Mouse (Mus musculus) neutrophil, adult 5-6 weeks (primary cell): ENCODE results near the gene Tcaim. TPM values are rescaled to one million over a fixed set of nuclear protein-coding genes. Genes with fewer than 3 reads are reported as not detected.

Experiments
- ATAC-seq: fragments of 151-379, 151-347 bp; 2 replicates; pipeline ENCODE4 v1.8.0; 2017; ENCODE audit warnings: mild to moderate bottlenecking, moderate TSS enrichment; ENCODE audit not compliant: insufficient number of reproducible peaks, poor library complexity, low FRiP score, severe bottlenecking; ENCODE audit errors: extremely low read depth
- total RNA-seq: library from RNA; stranded (forward); fragments of 200-1000 nt; gene quantifications from 2 replicates; pipeline ENCODE4 v1.2.3, GENCODE M21; 2017

Gene Tcaim
- 16.3 and 20.8 TPM in 2 replicates for total RNA-seq

DNA sequence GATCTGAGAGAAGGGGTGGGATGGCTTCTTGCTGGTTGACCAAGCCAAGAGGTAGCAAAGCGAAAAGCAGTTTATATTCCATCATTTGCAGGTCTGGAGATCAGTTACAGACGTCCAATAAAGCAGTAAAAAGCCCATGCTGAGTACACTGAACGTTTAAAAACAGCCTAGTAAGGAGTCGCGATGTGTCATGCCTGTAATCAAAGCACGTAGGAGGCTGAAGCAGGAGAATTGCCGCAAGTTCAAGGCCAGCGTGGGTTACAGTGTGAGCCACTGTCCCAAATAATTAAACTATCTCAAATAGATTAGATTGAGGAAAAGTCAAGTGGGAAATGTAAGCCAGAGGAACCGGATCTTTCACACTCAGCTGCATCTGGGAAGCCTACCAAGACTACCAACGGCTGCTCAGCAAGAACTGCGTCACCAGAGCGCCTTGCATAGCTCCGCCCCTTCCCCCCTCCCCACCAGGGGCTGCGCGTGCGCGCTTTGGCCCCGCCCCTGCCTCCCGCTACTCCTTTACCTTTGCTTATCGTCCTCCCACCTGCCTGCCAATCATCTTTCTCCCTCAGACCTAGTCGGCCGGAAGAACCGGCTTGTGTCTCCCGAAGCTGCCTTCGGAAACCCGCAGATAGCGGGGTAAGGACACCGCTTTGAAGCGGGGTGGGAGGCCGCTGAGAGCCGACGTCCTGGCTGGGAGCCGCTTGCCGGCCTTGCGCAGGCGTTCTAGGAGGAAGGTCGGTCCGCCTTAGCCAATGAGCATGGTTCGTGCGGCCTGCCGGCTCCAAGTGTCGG, at the start of gene Tcaim:
Tcaim (plus strand) TSS at position 487 of the 792 bp plus-strand sequence.
- ATAC-seq: peak; percentile 90

DNA sequence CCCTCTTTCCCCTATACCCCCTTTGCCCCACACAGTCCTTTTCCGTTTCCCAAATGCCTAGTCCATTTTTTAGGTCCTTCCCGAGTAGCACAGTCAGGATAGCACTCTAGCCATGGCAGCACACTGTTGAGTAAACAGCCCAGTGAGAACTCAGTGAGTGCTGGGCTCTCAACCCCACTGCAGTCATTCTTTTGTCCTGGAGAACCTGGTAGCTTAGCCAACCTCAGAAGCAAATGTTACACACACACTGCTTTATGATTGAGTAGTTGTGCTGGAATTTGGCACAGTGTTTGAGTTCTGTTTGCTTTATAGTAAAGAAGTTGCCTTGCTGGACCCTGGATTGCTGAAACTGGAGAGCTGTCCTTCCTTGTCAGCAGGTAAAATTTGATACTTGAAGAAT, 47.7 kb upstream of the Tcaim start:
- no peak for ATAC-seq

DNA sequence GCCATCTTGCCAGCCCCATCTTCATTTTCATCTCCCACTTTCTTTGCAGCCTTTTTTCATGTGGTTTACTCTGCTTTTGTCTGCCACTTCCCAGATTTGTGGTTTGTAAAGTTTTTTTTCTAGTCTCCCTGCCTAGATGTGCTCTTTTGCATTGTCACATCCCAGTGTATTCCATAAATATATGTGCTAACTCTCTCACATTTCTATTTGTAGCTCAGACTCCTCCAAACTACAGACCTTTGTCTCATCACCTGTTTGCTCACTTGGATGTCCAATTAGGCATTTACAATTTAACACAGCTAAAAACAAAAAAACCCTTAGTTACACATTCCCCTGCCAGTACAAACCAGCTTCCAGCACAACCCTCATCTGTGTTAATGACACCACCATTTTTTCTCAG, 45.2 kb upstream of the Tcaim start:
- ATAC-seq: no peak

DNA sequence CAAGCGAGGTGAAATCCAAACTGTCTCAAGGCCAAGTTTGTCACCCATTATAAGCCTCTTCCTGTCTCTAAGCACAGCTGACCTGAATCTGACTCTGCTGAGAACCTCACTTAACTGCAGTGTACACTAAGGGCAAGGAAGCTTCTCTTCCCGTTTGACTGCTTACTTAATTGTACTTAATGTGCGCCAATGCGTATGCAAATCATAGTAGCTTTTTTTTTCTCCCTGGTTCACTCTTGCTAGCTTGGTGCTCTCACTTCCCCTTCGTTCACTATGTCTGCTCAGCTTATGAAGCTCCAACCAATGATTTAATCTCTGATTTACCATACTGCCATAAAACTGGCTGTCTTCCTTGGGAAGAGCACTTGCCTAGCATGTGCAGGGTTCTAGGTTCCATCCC, 20.1 kb upstream of the Tcaim start:
- peak; percentile 94 for ATAC-seq

GRCm38 (mm10) chr9:122786534-122786933, 18.8 kb upstream of the Tcaim start:
- no peak for ATAC-seq

- no peak for ATAC-seq
Observed at GRCm38 (mm10) chr9:122805845-122806341, 554 bp downstream of the Tcaim start.

DNA sequence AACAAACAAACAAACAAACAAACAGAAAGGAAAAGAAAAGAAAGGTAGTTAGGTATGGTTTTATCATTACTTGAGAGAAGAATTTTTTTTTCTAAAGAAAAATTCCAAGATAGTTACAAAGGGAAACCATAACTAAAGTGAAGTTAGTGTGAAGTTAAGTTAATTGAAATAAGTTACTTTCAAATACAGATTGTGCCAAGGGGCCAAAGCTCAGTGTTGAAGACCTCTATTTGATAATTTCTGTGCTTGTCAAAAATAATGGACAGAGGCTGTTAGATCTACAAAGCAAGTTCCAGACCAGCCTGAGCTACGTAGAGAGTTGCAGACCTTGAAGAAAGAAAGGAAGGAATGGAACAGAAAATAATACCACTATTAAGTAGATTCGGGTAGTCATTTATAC, 1.8 kb downstream of the Tcaim start:
- ATAC-seq: no peak

- ATAC-seq: no peak
Observed at GRCm38 (mm10) chr9:122810212-122810611, 4.9 kb downstream of the Tcaim start.

DNA sequence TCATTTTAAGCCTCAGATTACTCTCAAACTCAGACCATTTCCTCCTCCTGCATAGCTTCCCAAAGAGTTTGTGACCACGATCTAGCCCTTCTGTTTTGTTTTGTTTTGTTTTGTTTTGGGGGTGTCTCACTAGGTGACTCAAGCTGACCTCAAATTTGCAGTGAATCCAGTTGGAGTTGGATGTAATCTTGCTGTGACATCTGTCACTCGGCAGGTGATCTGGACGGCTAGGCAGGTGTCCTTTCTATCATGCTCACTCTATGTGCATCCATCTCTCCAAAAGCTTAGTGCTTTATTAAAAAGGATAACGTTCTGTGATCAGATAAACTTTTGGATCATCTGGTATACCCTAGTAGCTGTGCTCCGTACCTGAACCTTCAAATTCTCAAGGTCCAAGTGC, 7.0 kb downstream of the Tcaim start:
- no peak for ATAC-seq

DNA sequence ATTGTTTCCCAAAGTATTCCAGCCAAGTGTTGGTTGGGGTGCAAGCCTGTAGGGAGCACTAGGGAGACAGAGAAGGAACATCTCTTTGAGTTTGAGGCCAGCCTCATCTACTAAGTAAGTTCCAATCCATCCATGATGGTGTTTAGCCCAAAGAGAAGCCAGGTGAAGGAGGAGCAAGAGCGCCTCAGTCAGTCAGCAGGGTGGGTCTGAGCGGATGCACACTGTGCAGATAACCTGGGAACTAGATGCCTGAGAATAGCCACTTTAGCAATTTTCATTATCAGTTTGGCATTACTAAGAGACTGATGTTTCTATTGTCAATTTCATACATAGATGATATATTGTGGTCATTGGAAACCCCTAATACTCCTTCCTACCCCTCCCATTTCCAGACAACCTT, 9.4 kb downstream of the Tcaim start:
- ATAC-seq: no peak

DNA sequence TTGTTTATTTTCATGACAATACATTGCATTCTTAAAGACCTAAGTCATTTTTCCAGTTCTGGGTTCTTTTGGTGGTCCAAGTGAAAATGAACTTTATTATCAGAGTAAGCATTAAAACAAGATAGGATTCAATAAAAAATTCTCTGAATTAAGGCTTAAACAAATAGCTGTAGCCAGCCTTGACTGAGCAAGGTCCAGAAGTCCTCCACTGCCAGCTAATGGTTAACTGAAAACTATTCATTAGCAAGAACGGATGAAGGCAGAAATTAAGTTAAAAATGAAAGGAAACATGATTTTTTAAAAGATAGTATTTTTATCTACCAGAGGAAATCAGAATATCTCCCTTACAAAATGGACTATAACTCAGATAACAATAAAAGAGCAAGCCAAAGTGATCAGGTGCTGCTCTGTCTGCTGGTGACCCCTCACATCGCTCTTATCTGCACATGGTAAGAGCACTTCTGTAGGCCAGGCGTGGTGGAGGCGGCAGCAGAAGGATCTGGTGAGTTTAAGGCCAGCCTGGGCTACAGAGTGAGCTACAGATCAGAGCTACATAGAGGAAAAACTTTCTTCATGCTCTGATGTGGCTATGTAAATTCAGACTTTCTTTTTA, 10.0 kb downstream of the Tcaim start:
- ATAC-seq: no peak

DNA sequence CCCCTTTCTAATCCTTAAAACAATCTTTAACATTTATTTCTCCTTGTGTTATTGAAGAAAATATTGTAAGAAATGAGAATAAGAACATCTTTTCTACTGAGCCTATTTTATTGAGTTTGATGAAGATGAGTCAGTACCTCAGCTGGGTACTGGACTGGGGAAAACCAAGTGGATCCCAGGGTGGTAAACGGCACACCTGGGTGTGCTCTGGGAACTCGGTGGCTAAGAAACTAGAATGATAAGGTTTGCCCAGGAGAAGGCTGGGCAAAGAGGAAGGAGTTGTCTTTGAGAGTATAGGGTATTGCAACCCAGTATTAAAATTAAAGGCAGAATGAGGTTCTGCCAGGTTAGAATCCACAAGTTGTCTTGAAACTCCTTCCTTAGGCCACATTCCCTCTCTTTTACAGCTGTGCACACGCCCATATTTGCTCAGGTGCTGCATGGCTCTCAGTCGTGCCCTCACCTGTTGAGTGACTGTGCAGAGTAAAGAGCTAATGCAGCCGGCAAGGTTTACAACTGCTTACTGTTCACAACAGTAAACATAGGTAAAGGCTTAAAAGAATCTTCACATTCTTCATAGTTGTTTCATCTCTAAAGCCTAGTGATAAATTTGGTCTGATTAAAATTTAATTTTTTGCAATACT, 18.2 kb downstream of the Tcaim start:
- ATAC-seq: no peak

- ATAC-seq: no peak
Observed at GRCm38 (mm10) chr9:122826743-122827142, 21.4 kb downstream of the Tcaim start.

GRCm38 (mm10) chr9:122829826-122830380, 24.6 kb downstream of the Tcaim start:
- no peak for ATAC-seq

DNA sequence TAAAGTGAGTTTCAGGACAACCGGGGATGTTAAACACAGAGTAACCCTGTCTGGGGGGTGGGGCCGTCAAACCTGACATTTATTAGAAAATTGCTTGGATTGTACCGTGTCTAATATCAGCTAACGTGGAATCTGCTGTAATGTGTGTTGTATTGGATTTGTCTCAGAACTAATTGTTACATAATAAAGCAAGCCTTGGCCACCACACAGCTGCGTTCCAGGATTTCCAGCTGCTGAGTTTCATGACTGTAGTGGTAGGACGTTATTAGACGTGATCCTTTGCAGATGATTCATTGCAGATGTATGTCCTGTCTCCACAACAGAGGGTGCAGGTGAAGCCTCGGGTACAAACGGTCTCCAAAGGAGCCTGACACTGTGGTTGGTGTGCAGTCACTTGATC, 30.8 kb downstream of the Tcaim start:
- ATAC-seq: no peak

GRCm38 (mm10) chr9:122836790-122837189, 31.5 kb downstream of the Tcaim start:
- ATAC-seq: no peak

- no peak for ATAC-seq
Observed at GRCm38 (mm10) chr9:122837216-122837615, 31.9 kb downstream of the Tcaim start.

DNA sequence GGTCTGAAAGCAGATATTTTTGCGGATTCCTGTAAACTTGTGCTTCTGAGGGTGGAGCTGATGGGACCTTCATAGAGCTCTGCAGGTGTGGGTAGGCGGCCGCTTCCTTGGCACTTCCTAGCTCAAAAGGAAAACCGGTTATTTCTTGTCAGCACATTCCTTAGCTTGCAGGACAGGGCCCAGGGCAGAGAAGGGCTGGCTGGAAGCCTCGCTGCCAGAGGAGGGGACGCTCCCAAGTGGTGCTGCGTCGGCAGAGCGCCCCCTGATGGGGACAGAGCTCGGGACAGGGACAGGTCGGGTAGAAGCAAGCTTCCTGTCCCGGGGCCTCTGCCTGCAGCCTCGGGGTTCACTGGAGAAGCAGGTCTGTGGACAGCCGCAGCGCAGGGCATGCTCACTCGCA, 32.3 kb downstream of the Tcaim start:
- no peak for ATAC-seq

DNA sequence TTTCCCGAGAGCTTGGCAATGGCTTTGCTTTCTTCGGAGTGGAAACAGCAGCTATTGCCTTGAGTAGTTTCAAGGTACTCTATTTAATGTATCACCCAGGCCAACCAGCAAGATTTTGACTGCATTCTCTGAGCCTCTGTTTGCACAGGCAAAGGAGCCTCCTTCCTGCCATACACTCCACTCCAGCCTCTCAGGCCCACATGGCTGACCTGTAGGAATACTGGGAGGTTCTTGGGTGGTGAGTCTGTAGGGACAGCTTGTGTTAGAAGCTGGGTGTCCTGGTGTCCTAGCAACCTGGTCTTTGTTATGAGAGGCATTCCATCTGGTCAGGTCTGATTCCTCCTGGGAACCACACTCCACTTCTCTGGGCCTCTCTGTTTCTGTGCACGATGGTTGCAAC, 38.4 kb downstream of the Tcaim start, which contains the start of gene Gm35549:
Gm35549 (minus strand) TSS at position 276 of the 400 bp plus-strand sequence.
- ATAC-seq: no peak

- ATAC-seq: no peak
Observed at GRCm38 (mm10) chr9:122845621-122846020, 40.3 kb downstream of the Tcaim start.
